Mouse (Mus musculus): ENCODE data around the gene Gprin1.

DNA sequence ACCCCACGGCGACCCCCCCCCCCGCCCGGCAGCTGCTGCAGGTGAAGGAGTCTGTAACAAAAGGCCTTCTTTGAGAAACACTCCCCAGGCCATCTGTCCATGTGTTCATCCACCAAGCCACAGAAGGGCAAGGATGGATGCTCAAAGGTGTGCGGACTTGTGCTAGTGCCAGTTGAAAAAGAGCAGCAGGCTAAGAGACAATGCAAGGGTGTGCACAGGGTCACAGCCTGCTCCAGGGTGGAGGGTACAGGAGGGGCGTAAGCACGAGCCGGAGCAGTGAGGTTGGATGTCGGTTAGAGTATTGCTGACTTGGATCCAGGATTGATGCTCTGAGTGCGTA, 983 bp downstream of the Gprin1 start:
- TF ChIP-seq CTCF (IDR thresholded peaks at IDR 0.05; ENCODE audit: borderline replicate concordance, insufficient read depth, low read depth, low read length), result no peak
- no peak for TF ChIP-seq POLR2A (IDR thresholded peaks at IDR 0.05; ENCODE audit: borderline replicate concordance, insufficient read depth, low read length)
